Mouse (Mus musculus): ENCODE results near the gene Furin. TPM values are rescaled to one million over a fixed set of nuclear protein-coding genes. Genes with fewer than 3 reads are reported as not detected.
A peak's percentile ranks its signal among the peaks of the same experiment; 100 is the strongest.

The Furin gene
- total and polyA plus RNA-seq, 3 experiments, result 21.3 to 30.4 (median 25.1) TPM

DNA sequence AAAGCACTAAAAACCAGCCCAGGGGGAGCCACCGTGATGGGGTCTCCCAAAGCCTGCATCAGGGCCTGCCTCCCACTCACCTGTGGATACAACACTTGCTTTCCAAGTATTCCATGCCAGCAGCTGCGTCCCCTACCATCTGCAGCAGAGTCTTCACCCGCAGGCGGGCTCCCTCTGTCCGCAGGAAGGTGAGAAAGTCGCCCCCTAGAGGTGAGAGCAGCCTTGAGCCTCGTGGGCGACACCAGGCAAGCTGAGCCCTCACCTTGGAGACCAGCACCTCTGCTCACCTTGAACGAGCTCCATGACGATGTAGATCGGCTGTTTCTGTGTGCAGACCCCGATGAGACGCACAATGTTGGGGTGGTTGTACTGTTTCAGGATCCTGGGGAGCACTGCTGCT, 25.7 kb downstream of the Furin start:
- TF ChIP-seq GATA1 (IDR thresholded peaks at IDR 0.05; ENCODE audit: borderline replicate concordance, low read length) (no peak), CTCF (IDR thresholded peaks at IDR 0.05; ENCODE audit: low read depth, low read length) (peak; percentile 28; the same call in 1 of the 2 replicates), TAL1 (conservative IDR thresholded peaks at IDR 0.05; ENCODE audit: low read depth, low read length) (no peak), POLR2AphosphoS5 (IDR thresholded peaks at IDR 0.05; ENCODE audit: insufficient replicate concordance, low read depth, low read length) (no peak), GATA2 (IDR thresholded peaks at IDR 0.05; ENCODE audit: borderline replicate concordance, low read depth, low read length) (no peak)
- Histone ChIP-seq H3K9me3 (replicated peaks) (no peaks in the 10 kb centered on the region), H3K36me3 (replicated peaks) (peaks cover 3% of the 10 kb centered on the region), H3K4me3 (ENCODE audit: low read depth, low read length) (no peak overlapping the region), H3K27me3 (ENCODE audit: insufficient read depth, low read length) (peaks cover 41% of the 10 kb centered on the region), H3K4me1 (ENCODE audit: insufficient read depth, low read depth, low read length) (peaks cover 54% of the 10 kb centered on the region)
- DNase-seq (ENCODE audit: low spot score), result no peak
- no peak for ATAC-seq (ENCODE audit: extremely low read depth, insufficient number of reproducible peaks, low FRiP score, poor library complexity, severe bottlenecking)

GRCm38 (mm10) chr7:80377471-80377870, 27.8 kb downstream of the Furin start:
- DNase-seq (ENCODE audit: low spot score), result no peak
- no peak for ATAC-seq (ENCODE audit: extremely low read depth, insufficient number of reproducible peaks, low FRiP score, poor library complexity, severe bottlenecking)
- no peaks in the 10 kb centered on the region for H3K9me3 ChIP-seq (replicated peaks)
- no peak overlapping the region for H3K4me3 ChIP-seq (ENCODE audit: low read depth, low read length)
- peaks cover 63% of the 10 kb centered on the region for H3K4me1 ChIP-seq (ENCODE audit: insufficient read depth, low read depth, low read length)
- H3K36me3 ChIP-seq (replicated peaks), result no peaks in the 10 kb centered on the region
- H3K27me3 ChIP-seq (ENCODE audit: insufficient read depth, low read length), result peaks cover 25% of the 10 kb centered on the region
- TF ChIP-seq CTCF (IDR thresholded peaks at IDR 0.05; ENCODE audit: low read depth, low read length), result peak; percentile 97
- TF ChIP-seq POLR2AphosphoS5 (IDR thresholded peaks at IDR 0.05; ENCODE audit: insufficient replicate concordance, low read depth, low read length), result no peak

DNA sequence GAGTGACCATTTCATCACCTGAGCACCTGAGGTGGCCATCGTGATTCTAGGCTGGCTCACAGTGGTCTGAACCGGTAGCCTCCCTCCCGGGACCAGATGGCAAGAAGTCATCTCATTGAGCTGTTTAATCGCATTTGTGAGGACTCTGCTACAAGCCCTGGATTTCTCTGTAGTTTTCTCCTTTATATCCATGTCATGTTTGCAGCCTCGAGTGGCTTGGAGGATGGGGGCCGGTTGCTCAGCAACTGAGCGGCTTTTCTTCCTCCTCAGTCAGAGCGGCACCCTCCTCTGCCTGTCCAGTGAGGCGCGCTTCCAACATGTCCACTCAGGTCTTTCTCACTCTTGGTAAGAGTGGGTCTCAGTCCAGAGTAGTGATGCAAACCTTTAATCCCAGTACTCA, 29.0 kb downstream of the Furin start:
- no peak for DNase-seq (ENCODE audit: low spot score)
- Histone ChIP-seq H3K4me1 (ENCODE audit: insufficient read depth, low read depth, low read length) (peaks cover 75% of the 10 kb centered on the region), H3K4me3 (ENCODE audit: low read depth, low read length) (no peak overlapping the region), H3K36me3 (replicated peaks) (no peaks in the 10 kb centered on the region), H3K27me3 (ENCODE audit: insufficient read depth, low read length) (peaks cover 13% of the 10 kb centered on the region; the same call in 1 of the 2 replicates), H3K9me3 (replicated peaks) (no peaks in the 10 kb centered on the region)
- ATAC-seq (ENCODE audit: extremely low read depth, insufficient number of reproducible peaks, low FRiP score, poor library complexity, severe bottlenecking), result no peak
- TF ChIP-seq POLR2AphosphoS5 (IDR thresholded peaks at IDR 0.05; ENCODE audit: insufficient replicate concordance, low read depth, low read length), result no peak
- TF ChIP-seq TAL1 (conservative IDR thresholded peaks at IDR 0.05; ENCODE audit: low read depth, low read length), result no peak
- TF ChIP-seq CTCF (IDR thresholded peaks at IDR 0.05; ENCODE audit: low read depth, low read length), result no peak
- no peak for TF ChIP-seq GATA2 (IDR thresholded peaks at IDR 0.05; ENCODE audit: borderline replicate concordance, low read depth, low read length)
- TF ChIP-seq GATA1 (IDR thresholded peaks at IDR 0.05; ENCODE audit: borderline replicate concordance, low read length), result no peak

- no peak for TF ChIP-seq GATA2 (IDR thresholded peaks at IDR 0.05; ENCODE audit: borderline replicate concordance, low read depth, low read length)
- no peak for TF ChIP-seq GATA1 (IDR thresholded peaks at IDR 0.05; ENCODE audit: borderline replicate concordance, low read length)
- TF ChIP-seq TAL1 (conservative IDR thresholded peaks at IDR 0.05; ENCODE audit: low read depth, low read length), result no peak
- TF ChIP-seq POLR2AphosphoS5 (IDR thresholded peaks at IDR 0.05; ENCODE audit: insufficient replicate concordance, low read depth, low read length), result no peak
- TF ChIP-seq CTCF (IDR thresholded peaks at IDR 0.05; ENCODE audit: low read depth, low read length), result no peak
- Histone ChIP-seq H3K4me3 (ENCODE audit: low read depth, low read length) (peak overlapping the region; percentile 28; the same call in 1 of the 2 replicates), H3K9me3 (replicated peaks) (no peaks in the 10 kb centered on the region), H3K27me3 (ENCODE audit: insufficient read depth, low read length) (peaks cover 6% of the 10 kb centered on the region; the same call in 1 of the 2 replicates), H3K4me1 (ENCODE audit: insufficient read depth, low read depth, low read length) (peaks cover 80% of the 10 kb centered on the region), H3K36me3 (replicated peaks) (no peaks in the 10 kb centered on the region)
- peak; percentile 86 for DNase-seq (ENCODE audit: low spot score)
- ATAC-seq (ENCODE audit: extremely low read depth, insufficient number of reproducible peaks, low FRiP score, poor library complexity, severe bottlenecking), result peak; percentile 86
Measured at GRCm38 (mm10) chr7:80375376-80376039, 29.7 kb downstream of the Furin start.

DNA sequence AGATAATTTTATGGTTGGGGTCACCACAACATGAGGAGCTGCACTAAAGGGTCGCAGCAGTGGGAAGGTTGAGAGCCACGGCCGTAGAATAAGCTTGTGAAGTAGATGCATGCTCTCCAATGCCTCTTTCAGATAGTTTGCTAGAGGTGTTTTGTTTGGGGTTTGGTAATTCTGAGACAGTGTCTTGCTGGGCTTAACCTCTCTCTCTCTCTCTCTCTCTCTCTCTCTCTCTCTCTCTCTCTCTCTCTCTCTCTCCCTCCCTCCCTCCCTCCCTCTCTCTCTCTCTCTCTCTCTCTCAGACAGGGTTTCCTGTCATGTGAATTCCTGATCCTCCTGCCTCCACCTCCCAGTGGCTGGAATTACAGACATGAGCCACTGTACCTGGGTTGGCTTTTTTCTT, 30.5 kb downstream of the Furin start:
- Histone ChIP-seq H3K4me3 (ENCODE audit: low read depth, low read length) (peak overlapping the region; percentile 28; the same call in 1 of the 2 replicates), H3K9me3 (replicated peaks) (no peaks in the 10 kb centered on the region), H3K36me3 (replicated peaks) (peaks cover under 1% of the 10 kb centered on the region), H3K4me1 (ENCODE audit: insufficient read depth, low read depth, low read length) (peaks cover 83% of the 10 kb centered on the region), H3K27me3 (ENCODE audit: insufficient read depth, low read length) (peaks cover 5% of the 10 kb centered on the region; the same call in 1 of the 2 replicates)
- no peak for ATAC-seq (ENCODE audit: extremely low read depth, insufficient number of reproducible peaks, low FRiP score, poor library complexity, severe bottlenecking)
- DNase-seq (ENCODE audit: low spot score), result no peak
- TF ChIP-seq POLR2AphosphoS5 (IDR thresholded peaks at IDR 0.05; ENCODE audit: insufficient replicate concordance, low read depth, low read length), result no peak
- no peak for TF ChIP-seq GATA1 (IDR thresholded peaks at IDR 0.05; ENCODE audit: borderline replicate concordance, low read length)
- no peak for TF ChIP-seq GATA2 (IDR thresholded peaks at IDR 0.05; ENCODE audit: borderline replicate concordance, low read depth, low read length)
- no peak for TF ChIP-seq CTCF (IDR thresholded peaks at IDR 0.05; ENCODE audit: low read depth, low read length)
- no peak for TF ChIP-seq TAL1 (conservative IDR thresholded peaks at IDR 0.05; ENCODE audit: low read depth, low read length)

GRCm38 (mm10) chr7:80374280-80374679, 31.0 kb downstream of the Furin start:
- H3K4me1 ChIP-seq (ENCODE audit: insufficient read depth, low read depth, low read length), result peaks cover 84% of the 10 kb centered on the region

More at GRCm38 (mm10) chr7:80374280-80374679, 31.0 kb downstream of the Furin start:
- Histone ChIP-seq H3K4me3 (ENCODE audit: low read depth, low read length) (no peak overlapping the region; the same call in 1 of the 2 replicates), H3K9me3 (replicated peaks) (no peaks in the 10 kb centered on the region), H3K36me3 (replicated peaks) (peaks cover 5% of the 10 kb centered on the region), H3K27me3 (ENCODE audit: insufficient read depth, low read length) (peaks cover 2% of the 10 kb centered on the region; the same call in 1 of the 2 replicates)
- TF ChIP-seq GATA1 (IDR thresholded peaks at IDR 0.05; ENCODE audit: borderline replicate concordance, low read length) (no peak), GATA2 (IDR thresholded peaks at IDR 0.05; ENCODE audit: borderline replicate concordance, low read depth, low read length) (no peak), CTCF (IDR thresholded peaks at IDR 0.05; ENCODE audit: low read depth, low read length) (no peak), TAL1 (conservative IDR thresholded peaks at IDR 0.05; ENCODE audit: low read depth, low read length) (no peak), POLR2AphosphoS5 (IDR thresholded peaks at IDR 0.05; ENCODE audit: insufficient replicate concordance, low read depth, low read length) (no peak)
- ATAC-seq (ENCODE audit: extremely low read depth, insufficient number of reproducible peaks, low FRiP score, poor library complexity, severe bottlenecking) (no peak), DNase-seq (ENCODE audit: low spot score) (no peak)
